Mouse (Mus musculus) v-Abl transformed pro-B cells (cell line): Measurements from ENCODE around the gene Gm17359.

ENCODE experiments used
- in situ Hi-C, 2 experiments: fragments of 400-800 bp; cut with MboI; formaldehyde crosslinking; loops; one replicate each; pipeline ENCODE4 v1.15.1; 2025; ENCODE audit not compliant: unreplicated experiment in 2 of 2

Gene Gm17359

GRCm38 (mm10) chr3:79342961-79343735 lies 6.7 kb downstream of the Gm17359 start:
- in situ Hi-C loops, result loop anchor here in 1 of 2 experiments (25.0 kb wide), 1 partner anchor 381 kb away; no protein-coding TSS in a partner anchor

DNA sequence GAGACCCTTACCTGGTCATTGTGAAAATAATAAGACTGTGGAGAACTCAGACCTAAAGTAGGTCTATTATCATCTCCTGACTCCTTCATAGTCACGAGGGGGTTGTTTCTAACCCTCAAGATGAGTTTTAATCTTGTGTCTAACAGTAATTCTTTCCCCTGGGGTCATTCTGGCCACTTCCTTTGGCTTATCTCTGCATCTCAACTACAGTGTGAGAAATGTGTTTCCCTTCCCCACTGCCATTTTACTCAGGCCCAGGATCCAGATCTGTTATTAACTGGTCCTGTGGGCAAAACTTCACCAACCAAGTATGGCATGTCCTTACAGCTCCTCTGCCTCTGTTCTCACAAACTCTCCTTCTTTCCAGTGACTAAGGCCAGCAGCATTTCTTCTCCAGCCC lies 12.8 kb downstream of the Gm17359 start:
- in situ Hi-C loops, result loop anchor here in 1 of 2 experiments (25.0 kb wide), 1 partner anchor 387 kb away; no protein-coding TSS in a partner anchor

- in situ Hi-C loops, result no loop called here
Measured at GRCm38 (mm10) chr3:79358721-79359120, 22.3 kb downstream of the Gm17359 start.

DNA sequence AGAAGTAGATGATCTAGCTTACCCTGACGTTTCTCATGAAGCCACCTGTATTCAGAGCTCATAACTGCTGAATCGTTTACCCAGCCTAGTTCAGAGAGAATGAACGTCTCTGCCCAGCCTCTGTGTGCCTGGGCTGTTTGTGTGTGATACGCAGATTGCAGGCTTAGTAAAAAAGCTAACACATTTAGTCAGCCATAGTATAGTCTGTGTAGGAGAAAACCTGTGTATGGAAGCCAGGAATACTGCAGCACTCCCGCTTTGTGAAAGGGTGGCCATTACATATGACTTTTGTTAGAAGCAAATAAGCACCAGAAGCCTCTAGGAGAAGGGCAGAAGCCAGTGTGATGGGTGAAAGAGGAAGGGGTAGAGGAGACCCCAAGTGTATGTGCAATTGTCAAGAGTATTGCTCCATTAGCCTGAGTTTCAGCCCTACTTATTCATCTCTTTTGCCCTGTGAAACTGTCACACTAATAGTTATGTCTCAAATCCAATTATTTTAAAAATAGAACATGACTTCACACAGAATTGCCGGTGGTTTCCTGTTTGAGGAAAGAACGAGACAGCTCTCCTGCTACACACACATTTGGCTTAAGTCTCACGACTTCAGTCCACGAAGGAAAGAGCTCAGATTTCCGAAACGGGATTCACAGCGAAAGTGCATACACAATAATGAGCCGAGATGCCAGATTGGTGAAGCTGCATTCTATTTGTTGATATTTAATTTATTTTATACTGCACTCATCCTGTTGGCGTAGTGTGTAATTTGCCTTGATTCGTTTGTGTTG lies 24.0 kb downstream of the Gm17359 start:
- in situ Hi-C loops, result no loop called here

DNA sequence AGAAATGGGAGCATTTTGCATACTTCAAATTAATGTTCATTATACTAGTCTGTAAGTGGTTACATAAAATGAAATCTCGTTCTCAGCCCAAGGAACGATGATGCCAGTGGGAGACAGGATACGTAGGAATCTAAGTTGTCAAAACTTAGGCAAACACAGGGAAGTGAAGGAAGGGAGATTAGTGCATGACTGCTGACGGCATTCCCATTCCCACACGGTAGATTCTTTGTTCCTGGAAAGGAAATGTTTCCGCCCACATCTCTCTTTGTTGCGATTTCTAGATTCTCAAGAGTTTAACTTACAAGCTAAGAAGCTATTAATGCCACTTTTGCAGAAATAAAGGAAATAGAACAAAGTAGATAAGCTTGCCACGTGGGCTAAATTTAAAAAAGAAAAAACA lies 29.6 kb downstream of the Gm17359 start:
- in situ Hi-C loops, result no loop called here

DNA sequence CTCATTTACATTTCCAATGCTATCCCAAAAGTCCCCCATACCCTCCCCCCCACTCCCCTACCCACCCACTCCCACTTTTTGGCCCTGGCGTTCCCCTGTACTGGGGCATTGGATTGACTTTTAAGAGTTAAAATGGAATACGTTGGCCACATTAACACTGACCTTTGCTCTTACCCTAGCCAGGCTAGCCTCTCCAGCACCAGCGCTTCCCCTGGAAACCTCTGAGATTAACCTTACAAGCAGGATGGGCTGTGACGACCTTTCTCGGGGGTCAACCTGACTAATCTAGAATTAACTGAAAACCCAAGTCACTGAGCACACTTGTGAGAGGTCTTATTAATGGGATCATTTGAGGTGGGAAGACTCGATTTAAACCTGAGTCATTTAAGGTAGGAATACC lies 31.8 kb downstream of the Gm17359 start:
- in situ Hi-C loops, result no loop called here

- in situ Hi-C loops, result no loop called here
Measured at GRCm38 (mm10) chr3:79370385-79370929, 34.0 kb downstream of the Gm17359 start.

- in situ Hi-C loops, result no loop called here
Measured at GRCm38 (mm10) chr3:79371506-79372195, 35.2 kb downstream of the Gm17359 start.

DNA sequence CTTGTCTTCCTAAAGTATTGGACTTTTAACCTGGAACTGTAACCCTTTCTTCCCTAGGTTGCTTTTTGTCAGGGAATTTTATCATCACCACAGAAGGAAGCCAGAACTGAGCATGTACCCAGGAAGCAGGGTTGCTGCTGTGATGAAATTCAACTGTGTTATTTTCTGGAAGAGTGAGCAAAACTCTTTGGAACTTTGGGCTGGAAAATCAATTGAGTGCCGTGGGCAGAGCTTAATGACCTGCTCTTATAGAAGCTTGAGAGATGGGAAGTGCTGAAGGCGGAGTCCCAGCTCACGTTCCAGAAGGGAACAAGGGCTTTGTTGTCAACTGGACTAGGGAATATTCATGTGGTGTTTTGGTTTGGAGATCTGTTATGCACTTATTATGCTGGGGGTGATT lies 37.5 kb downstream of the Gm17359 start:
- in situ Hi-C loops, result no loop called here

DNA sequence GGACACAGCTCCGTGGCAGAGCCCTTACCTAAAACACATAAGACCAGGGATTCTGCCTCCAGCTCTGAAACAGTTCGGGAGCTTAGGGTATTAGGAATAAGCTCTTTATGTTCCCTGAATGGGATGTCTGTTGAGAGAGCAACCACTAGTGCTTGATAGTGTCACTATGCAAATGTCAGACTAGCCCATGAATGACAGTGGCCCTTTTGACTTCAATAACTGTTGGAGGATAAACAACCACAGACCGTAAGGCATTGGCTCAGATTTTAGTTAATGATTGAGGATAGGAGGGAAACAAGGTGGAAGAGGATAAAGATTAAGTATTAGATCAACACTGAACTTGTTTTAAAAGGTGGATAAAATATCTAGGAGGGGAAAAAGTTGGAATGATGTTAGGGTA lies 41.6 kb downstream of the Gm17359 start:
- in situ Hi-C loops, result no loop called here

- in situ Hi-C loops, result no loop called here
Measured at GRCm38 (mm10) chr3:79379255-79379836, 42.9 kb downstream of the Gm17359 start.

DNA sequence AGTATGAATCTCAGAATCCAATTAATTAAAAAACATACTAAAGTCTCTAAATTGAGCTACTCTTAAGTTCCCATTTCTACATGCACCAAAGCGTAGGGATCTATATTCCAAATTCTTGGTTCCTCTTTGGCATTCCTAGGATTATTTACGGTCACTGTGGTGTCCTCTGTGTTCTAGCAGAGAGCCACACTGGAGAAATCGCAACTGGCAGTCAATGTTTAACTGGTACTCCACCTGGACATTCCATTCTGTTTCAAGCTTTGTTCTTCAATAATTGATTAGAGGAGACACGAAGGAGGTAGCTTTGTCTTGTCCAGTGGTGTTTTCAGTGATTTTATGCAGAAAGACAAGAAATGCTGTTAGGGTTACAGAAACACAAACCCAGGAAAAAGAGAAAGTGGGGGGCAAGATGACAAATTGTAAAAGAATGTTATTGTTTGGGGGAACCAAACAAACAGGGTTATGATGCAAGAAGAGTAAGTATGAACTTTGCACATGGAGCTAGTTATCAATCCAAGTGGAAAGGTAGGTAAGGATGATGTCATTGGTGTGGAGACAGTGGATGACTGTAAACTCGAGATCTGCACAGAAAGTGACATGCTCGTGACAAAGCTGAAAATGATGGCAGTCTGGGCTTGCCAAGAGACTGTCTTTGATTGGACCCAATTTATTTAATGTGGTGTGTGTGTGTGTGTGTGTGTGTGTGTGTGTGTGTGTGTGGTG lies 43.6 kb downstream of the Gm17359 start:
- in situ Hi-C loops, result no loop called here

DNA sequence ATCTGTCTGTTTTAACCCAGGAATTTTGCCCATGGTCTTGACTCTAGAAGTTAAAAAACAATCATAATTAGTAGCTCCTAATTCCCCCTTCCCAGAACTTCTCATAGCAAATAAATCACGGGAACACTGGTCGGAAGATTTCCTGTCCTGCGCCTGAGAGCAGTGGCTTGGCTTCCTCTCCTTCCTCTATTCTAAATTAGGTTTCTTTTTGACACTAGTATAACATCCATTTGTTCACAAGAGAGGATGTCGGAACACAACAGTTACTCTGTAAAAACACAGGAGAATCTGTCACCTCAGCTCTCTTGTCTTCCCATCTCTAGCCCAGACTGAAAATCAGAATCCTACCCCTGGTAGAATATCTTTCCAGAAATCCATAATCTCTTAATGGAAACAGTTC lies 44.9 kb downstream of the Gm17359 start:
- in situ Hi-C loops, result no loop called here

- in situ Hi-C loops, result no loop called here
Measured at GRCm38 (mm10) chr3:79385434-79386029, 49.1 kb downstream of the Gm17359 start.

DNA sequence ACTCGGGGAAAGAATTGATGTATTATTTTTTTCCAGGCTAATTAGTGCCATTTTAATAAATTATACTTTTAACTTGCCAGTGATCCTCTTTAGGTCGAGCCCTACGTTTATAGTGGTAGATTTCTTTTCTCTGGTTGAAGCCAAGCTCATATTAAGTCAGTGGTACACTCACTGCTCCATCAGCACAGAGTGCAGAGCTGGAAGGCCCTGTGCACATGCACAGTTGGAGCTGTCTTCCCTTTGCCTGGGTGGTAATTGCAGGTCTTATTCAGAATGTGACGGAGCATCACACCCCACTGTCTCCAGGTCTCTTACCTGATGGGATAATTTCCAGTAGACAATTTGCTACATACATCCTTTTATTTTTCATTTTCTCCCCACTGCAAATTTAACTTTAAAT lies 52.6 kb downstream of the Gm17359 start:
- in situ Hi-C loops, result no loop called here

GRCm38 (mm10) chr3:79400552-79400951 lies 64.1 kb downstream of the Gm17359 start:
- in situ Hi-C loops, result no loop called here

GRCm38 (mm10) chr3:79402056-79402455 lies 65.6 kb downstream of the Gm17359 start:
- in situ Hi-C loops, result no loop called here

DNA sequence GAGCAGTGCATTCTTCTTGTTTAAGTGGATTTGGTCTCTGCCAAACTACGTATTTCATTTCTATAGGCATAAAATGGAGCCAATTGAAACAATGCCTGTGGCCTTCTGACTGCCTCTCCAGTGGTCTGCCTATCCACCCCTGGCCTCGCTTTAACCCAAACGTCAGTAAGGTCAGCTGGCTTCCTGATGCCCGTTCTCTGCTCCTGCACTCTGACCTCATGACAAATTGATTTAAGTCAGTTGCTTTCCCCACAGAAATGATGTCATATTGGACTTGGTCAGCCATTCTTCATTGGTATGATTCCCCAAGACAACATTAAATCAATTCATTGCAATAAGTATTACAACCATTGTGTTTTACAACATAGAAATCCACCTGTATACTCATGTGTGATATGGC lies 72.1 kb downstream of the Gm17359 start:
- in situ Hi-C loops, result no loop called here

DNA sequence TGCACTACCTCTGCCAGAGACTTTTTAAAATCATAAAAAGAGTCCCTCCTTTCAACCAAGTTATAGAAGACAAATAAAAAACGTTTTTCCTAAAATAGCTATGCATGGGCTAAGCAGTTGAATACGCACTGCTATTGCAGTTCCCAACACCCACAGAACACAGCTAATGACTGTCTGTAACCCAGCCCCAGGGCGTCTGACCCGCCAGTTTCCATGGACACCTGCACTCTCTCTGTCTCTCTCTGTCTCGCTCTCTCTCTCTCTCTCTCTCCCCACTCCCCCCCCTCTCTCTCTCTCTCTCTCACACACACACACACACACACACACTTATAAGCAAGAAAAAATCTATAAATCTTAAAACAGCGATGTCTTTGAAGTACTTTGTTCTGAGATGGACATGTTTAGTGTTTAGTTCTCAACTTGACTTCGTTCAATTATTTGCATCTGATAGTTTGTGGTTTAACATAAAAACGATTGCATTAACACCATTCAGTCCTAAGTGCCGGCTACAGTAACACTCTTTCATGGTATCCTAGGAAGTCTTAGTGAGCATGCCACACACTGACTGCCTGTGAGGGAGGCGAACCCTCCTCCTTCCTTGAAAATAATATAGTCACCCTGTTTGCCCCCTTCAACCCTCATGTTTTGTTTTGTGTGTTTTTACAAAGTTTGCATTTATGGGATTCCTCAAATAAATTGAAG lies 73.6 kb downstream of the Gm17359 start:
- in situ Hi-C loops, result no loop called here
